Mouse (Mus musculus) brain, embryonic 14.5 days (tissue): Measurements from ENCODE around the gene Vmn1r188. TPM values are rescaled to one million over a fixed set of nuclear protein-coding genes. Genes with fewer than 3 reads are reported as not detected.
"Not testable (repeated sequence)": the region's sequence is repeated elsewhere in the genome, so short reads cannot be mapped to it uniquely, and the experiment has no call there.

Experiments used
- DNase-seq: peaks from one replicate; pipeline ENCODE4 v3.0.0-alpha.2; 2011; ENCODE audit warnings: low read depth
- CTCF ChIP-seq: fragments of 200-500 bp; IDR thresholded peaks from 2 replicates; pipeline ENCODE4 v1.5.1; 2012; ENCODE audit warnings: inconsistent platforms, mild to moderate bottlenecking, moderate library complexity, borderline replicate concordance; ENCODE audit not compliant: insufficient read depth, insufficient read length; ENCODE audit errors: extremely low read depth
- POLR2A ChIP-seq: fragments of 200-500 bp; IDR thresholded peaks from 2 replicates; pipeline ENCODE4 v1.6.1; 2012; ENCODE audit warnings: mild to moderate bottlenecking, inconsistent platforms, borderline replicate concordance; ENCODE audit not compliant: poor library complexity, insufficient read depth, insufficient read length, severe bottlenecking; ENCODE audit errors: extremely low read depth
- polyA plus RNA-seq: library from polyadenylated mRNA; depleted of rRNA; stranded (reverse); fragments of >200 nt; gene quantifications from 2 replicates; pipeline ENCODE4 v1.2.3, GENCODE M21; 2012; rRNA removed

Gene Vmn1r188
- polyA plus RNA-seq = not detected in 2 replicates

DNA sequence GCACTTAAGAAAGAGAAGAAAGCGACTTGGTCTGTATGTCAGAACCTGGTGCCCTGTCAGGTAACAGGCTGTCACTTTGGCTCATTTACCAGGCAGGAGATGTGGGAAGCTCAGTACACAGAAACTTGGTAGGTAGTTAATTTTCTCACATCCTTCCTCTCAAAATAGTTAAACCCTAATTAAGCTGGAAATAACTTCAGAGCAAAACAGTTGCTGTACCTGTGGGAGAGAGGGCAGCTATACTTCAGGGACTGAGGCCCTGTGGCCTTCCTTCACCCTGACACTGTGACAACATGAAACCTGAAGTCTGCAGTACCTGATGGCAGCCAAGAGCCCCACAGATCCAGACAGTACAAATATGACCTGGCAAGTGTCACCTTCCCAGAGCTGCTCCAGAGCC lies at the start of gene Vmn1r188:
Vmn1r188 (plus strand) TSS at position 301 of the 400 bp plus-strand sequence.
- not testable (repeated sequence) for DNase-seq

DNA sequence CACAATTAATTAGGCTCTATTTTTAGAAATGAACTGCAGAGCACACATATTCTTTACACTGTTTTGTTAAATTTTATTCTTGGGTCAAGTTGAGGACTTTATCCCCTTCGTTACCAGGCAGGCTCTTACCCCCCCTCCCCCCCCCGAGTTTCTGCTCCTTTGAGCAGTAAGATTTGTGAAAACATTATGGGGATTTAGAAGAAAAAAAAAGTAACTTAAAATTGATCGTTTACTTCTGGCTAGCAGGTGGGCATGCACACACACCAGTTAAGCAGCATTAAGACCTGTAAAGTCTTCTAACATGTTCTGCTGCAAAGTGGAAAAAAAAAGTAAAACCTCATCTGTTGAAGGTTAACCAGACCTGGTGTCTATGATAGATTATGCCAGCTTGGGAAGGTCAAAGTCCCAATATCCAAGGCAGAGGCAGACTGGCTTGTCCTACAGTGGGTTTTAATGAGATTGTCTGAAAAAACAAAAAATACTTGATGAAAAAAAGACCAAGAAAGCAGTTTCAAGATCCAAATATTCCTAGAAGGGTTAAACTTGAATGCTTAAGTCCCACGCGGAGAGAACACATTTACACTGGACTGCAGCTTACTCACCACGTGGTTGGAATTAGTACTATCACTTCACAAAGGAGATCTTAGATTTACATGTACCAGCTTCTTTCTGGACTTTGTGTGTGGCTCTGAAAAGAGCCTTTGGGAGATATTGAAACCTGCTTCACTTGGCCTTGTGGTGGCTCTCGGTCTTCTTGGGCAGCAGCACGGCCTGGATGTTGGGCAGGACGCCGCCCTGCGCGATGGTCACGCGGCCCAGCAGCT lies 49.6 kb upstream of the Vmn1r188 start:
- DNase-seq = peak; percentile 60

DNA sequence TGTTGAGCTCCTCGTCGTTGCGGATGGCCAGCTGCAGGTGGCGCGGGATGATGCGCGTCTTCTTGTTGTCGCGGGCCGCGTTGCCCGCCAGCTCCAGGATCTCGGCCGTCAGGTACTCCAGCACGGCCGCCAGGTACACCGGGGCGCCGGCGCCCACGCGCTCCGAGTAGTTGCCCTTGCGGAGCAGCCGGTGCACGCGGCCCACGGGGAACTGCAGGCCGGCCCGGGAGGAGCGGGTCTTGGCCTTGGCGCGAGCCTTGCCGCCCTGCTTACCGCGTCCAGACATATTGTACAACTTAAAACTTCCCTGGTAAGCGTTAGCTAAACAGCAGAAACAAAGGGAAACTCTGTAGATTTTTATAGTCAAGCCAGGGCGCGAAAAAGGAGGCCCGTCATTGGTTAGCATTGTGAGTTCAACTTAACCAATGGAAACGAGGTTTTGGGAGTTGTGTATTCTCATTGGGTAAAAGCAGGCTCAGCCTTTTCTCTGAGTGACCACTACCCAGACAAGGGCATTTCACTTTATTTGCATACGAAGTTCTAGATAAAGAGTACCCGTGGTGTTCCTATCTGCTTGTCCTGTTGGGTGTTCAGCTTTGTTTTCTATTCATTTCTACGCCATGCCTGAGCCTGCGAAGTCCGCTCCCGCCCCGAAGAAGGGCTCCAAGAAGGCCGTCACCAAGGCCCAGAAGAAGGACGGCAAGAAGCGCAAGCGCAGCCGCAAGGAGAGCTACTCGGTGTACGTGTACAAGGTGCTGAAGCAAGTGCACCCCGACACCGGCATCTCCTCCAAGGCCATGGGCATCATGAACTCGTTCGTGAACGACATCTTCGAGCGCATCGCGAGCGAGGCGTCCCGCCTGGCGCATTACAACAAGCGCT lies 48.7 kb upstream of the Vmn1r188 start, which contains the start of the genes Hist1h2ah and Hist1h2bk:
Hist1h2ah (minus strand) TSS at position 302 of the 882 bp plus-strand sequence.
Hist1h2bk (plus strand) TSS at position 604 of the 882 bp plus-strand sequence.
- peak; percentile 99 for DNase-seq

More for the DNA sequence above, 49.6 kb upstream of the Vmn1r188 start:
- TF ChIP-seq POLR2A = no peak
- no peak for TF ChIP-seq CTCF

DNA sequence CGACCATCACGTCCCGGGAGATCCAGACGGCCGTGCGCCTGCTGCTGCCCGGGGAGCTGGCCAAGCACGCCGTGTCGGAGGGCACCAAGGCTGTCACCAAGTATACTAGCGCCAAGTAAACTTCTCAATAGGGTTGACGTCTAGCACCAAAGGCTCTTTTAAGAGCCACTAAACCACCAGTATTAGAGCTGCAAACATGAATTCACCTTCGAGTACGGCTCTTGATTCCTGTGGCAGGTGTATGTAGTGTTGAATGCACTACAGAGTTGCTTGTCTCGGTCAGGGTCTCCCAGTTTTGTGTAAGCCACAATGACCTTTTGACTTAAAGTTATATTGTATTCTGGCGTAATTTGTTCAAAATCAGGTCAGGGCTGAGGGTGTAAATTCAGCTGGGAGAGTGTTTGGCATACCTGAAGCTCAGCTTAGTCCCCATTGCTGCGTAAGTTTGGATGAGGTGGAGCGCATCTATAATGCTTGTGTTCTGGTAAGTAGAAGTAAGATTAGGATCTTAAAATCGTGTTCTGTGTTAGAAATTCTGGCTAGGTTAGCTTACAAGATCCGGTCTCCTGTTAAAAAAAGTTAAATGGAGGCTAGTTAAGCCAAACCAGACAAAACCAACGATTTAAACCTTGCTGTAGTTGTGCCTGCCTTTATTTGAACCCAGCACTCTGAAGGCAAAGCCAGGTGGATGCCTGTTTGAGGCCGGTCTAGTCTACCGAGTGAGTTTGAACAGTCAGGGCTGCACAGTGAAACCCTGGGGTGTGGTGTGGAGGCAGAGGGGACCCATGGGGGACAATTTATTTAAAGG lies 47.9 kb upstream of the Vmn1r188 start:
- TF ChIP-seq POLR2A (no peak), CTCF (no peak)
- DNase-seq = peak; percentile 59

DNA sequence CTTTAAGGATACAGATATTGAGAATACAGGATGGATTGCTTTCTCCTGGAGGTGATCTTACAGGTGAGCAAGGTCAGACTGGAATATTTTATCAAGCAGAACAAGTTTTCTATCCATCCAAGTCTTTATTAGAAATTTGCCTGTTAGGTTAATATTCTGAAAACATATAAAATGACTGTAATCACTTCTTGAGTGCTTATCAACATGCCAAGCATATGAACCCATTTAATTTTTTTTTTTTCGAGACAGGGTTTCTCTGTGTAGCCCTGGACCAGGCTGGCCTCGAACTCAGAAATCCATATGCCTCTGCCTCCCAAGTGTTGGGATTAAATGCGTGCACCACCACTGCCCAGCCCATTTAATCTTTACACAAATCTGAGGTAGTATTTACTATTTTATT lies 47.3 kb upstream of the Vmn1r188 start:
- TF ChIP-seq POLR2A (no peak), CTCF (no peak)
- no peak for DNase-seq

DNA sequence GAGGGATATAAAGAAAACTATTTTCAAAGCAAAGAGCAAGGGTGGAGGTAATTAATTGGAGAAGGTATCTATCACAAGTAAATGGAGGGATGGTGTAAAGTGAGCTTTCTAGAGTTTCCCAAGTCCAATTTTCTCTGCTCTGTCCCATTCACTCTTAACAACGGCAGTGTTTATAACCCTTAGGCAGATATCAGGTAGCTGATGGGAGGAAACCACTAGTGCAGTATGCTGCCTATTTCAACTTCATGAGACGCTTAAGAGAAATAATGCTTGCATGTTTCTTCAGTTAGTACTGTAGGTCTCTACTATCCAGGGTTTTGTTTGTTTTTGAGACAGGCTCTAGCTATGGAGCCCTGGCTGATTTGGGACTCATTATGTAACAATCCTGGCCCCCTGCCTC lies 46.8 kb upstream of the Vmn1r188 start:
- DNase-seq = no peak
- no peak for TF ChIP-seq POLR2A
- no peak for TF ChIP-seq CTCF

DNA sequence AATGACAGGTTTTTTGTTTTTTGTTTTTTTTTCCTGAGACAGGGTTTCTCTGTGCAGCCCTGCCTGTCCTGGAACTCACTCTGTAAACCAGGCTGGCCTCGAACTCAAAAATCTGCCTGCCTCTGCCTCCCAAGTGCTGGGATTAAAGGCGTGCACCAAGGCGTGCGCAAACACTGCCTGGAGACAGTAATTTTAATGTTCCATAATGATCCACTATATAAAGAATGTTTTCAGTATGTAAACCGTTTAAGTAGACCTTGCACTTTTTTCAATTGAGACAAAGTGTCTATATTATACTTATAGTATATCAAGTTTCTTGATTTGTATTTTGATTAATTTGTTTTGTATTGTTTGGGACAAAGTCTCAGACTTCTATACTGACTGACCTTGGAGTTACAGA lies 44.9 kb upstream of the Vmn1r188 start:
- no peak for DNase-seq
- no peak for TF ChIP-seq POLR2A
- no peak for TF ChIP-seq CTCF

DNA sequence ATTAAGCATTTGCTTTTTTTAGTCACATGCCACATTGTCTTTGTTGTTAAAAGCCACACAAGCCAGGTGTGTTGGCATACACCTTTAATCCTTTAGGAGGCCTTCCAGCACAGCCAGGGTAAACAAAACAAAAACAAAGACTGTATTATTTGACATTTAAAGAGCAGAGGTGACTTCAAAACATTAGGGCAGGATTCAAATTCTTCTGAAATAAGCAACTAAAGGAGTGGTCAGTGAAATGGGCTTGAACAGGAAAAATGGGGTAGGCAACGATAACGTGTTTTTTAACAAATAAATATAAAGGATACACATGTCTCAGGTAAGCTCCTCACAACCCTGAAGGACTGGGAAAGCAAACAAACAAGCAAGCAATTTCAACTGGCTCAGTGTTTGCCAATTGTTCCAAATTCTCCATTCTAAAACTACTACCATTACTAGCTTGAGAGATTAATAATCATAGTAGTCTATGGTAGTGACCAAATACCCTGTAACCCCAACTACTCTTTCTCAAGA lies 44.2 kb upstream of the Vmn1r188 start:
- DNase-seq = no peak
- TF ChIP-seq CTCF (no peak), POLR2A (no peak)

DNA sequence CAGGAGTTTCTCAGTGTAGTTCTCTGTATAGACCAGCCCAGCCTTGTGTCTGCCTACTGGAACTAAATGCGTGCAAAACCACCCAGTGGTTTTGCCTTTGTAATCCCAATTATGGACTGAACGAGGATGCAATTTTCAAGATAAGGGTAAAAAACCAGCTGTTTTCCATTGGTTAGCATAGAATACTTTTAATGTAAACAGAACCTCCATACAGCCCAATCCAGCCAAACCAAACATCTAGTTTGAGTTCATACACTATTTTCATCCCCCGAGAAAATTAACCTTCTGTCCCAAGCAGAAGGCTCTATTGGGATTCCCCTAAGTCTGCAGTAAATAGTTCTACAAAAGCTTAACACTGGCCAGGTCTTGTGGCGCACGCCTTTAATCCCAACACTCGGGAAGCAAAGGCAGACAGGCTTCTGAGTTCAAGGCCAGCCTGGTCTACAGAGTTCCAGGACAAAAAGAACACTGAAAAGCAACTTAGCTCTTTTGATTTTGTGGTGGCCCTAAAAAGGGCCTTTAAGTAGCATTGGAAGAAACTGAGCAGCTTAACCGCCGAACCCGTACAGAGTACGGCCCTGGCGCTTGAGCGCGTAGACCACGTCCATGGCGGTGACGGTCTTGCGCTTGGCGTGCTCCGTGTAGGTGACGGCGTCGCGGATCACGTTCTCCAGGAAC lies 43.6 kb upstream of the Vmn1r188 start:
- DNase-seq = peak; percentile 58
- TF ChIP-seq POLR2A = no peak
- no peak for TF ChIP-seq CTCF

DNA sequence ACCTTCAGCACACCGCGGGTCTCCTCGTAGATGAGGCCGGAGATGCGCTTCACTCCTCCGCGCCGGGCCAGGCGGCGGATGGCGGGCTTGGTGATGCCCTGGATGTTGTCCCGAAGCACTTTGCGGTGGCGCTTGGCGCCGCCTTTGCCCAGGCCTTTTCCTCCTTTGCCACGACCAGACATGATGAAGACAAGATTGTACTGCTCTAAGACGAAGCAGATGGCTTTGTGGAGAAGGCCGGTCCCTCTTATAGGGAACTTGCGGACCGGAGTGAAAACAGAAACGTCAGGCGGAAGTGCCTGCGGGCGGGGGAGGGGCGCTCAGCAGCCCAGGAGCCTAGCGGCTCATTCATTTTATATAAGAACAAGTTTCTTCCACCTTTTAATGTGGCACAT lies 43.1 kb upstream of the Vmn1r188 start, which contains the start of gene Hist1h4i:
Hist1h4i (minus strand) TSS at position 221 of the 395 bp plus-strand sequence.
- peak; percentile 40; the same call in 1 of the 2 replicates for TF ChIP-seq POLR2A

More for the DNA sequence above, 43.1 kb upstream of the Vmn1r188 start, which contains the start of gene Hist1h4i:
- peak; percentile 98 for DNase-seq
